Mouse (Mus musculus): Measurements from ENCODE around the gene Aloxe3. TPM values are rescaled to one million over a fixed set of nuclear protein-coding genes. Genes with fewer than 3 reads are reported as not detected.

The Aloxe3 gene
- total and polyA plus RNA-seq, 2 experiments from 2014 or later, result 10.0 to 14.9 TPM

DNA sequence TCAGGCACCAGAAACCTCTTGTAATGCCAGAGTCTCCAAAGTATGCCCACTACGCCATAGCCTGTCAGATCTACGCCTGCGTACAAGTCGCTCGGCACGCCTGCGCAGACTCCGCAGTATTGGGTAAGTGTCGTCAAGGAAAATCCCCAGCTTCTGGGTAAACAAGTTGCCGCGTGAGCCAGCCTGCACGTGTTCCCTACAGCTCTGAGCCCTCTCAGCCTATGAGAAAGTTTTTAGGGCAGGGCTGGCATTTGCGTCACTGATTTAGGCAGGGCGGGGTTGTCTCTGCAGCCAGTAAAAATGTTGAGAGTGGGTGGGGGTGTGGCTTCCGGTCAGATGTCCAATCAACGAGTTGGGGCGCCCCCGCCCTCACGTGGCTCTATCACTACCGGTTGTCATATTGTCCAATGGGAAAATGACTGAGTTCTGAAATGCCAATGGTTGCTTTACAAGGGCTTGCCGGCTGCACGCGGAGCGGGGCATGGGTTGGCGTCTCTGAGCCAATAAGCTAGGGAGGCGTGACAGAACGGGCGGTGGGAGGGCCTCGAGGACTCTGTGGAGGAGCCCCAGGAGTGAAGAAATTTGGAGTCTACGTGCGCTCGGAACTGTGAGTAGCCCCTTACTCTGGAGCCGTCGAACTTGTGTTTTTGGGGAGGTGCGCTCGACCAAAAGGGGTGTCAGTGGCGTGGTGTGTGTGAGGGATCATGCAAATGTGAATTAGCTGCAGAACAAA, 30.8 kb upstream of the Aloxe3 start, which contains the start of gene Per1:
Gene Per1, plus strand, starts transcription at position 521 of the 733 bp plus-strand sequence.
- WGBS, result 2% methylated on average over 37 of the region's 37 CpGs
- H3K4me3 ChIP-seq (ENCODE audit: low read depth, low read length), result peak within 1 kb of the TSS; percentile 42
- no peak; the same call in 1 of the 2 replicates for TF ChIP-seq CTCF (IDR thresholded peaks at IDR 0.05; ENCODE audit: low read depth)
- peak; percentile 95 for ATAC-seq
- peak within 1 kb of the TSS; percentile 87 for H3K4me2 ChIP-seq (ENCODE audit: low read depth)
- H3K27ac ChIP-seq (ENCODE audit: low read depth, low read length), result peak within 1 kb of the TSS; percentile 90
- no peaks in the 10 kb centered on the region for H3K9me3 ChIP-seq (ENCODE audit: low read length)
- H3K9ac ChIP-seq, result peak within 1 kb of the TSS; percentile 69
- no peaks in the 10 kb centered on the region for H3K27me3 ChIP-seq (ENCODE audit: insufficient read depth, low read length)
- peaks cover 32% of the 10 kb centered on the region for H3K4me1 ChIP-seq (ENCODE audit: insufficient read depth)
- peak; percentile 99 for DNase-seq
- H3K36me3 ChIP-seq (ENCODE audit: insufficient read depth), result peaks cover 19% of the 10 kb centered on the region

DNA sequence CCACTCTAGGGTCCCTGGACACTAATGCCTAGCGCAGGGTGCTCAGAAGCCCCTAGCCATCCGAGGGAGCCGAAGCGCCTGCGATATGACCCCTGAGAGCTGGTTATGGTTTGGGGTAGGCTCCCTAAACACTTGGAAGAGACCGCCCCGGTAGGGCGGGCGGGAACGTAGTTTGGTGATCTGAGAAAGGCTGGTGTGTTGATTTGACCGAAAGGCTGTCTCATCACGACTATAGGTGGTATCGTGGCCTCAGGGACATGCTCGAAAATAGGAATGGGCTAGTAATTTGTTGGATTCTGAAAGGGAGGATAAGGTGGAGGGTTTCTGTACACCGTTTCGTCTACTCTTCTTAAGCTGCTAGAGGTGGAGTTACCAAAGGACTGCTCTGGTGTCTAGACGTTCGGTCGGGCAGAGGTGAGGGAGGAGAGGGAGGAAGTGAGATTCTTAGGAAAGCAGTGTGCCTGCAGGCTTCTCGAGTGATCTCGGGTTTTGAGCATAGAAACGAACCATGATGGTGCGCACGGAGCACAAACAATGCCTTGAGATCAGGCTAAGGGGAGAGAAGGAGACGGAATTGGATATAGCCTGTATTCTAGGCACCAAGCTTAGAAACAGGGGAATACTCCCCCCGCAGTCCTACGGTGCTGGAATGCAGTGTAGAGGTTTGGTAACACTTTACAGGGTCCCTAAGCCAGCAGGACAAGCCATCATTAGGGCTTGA, 30.0 kb upstream of the Aloxe3 start:
- 1% methylated on average over 27 of the region's 27 CpGs for WGBS
- H3K27ac ChIP-seq (ENCODE audit: low read depth, low read length), result peak overlapping the region; percentile 88
- DNase-seq, result no peak
- TF ChIP-seq CTCF (IDR thresholded peaks at IDR 0.05; ENCODE audit: low read depth), result no peak
- H3K36me3 ChIP-seq (ENCODE audit: insufficient read depth), result peaks cover 21% of the 10 kb centered on the region
- ATAC-seq, result no peak
- H3K9me3 ChIP-seq (ENCODE audit: low read length), result no peaks in the 10 kb centered on the region
- peak overlapping the region; percentile 69 for H3K9ac ChIP-seq
- H3K4me3 ChIP-seq (ENCODE audit: low read depth, low read length), result peak overlapping the region; percentile 42
- H3K27me3 ChIP-seq (ENCODE audit: insufficient read depth, low read length), result no peaks in the 10 kb centered on the region
- peaks cover 27% of the 10 kb centered on the region for H3K4me1 ChIP-seq (ENCODE audit: insufficient read depth)
- peak overlapping the region; percentile 87 for H3K4me2 ChIP-seq (ENCODE audit: low read depth)

DNA sequence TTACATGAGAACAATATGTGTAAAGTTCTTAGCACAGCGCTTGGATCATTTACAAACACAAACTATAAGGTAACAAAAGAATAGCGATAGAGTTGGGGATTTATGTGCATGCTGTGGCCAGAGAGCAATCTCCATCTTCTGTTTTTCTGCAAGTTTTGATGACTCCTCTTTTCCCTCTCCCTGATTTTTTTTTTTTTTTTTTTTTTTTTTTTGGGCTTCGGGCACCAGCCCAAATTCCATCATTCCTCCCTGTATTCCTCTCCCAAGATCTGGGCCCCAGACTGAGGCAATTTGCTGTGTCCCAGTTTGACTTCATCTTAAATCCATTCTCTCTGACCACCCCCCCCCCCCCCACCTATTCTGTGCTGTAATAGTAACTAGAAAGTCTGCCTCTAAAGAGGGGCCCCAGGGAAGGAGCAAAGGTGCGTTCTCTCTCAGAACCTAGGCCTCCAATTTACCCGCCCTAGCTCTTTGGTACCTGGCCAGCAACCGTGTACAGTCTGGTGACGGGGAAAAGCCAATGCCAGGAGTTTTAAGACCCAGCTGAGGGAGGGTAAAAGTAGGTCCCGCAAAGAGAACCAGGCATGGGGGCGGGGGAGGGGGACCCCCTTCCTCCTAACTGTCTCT, 29.2 kb upstream of the Aloxe3 start:
- DNase-seq (no peak), ATAC-seq (no peak)
- Histone ChIP-seq H3K27ac (ENCODE audit: low read depth, low read length) (peak overlapping the region; percentile 88), H3K4me3 (ENCODE audit: low read depth, low read length) (peak overlapping the region; percentile 42), H3K27me3 (ENCODE audit: insufficient read depth, low read length) (no peaks in the 10 kb centered on the region), H3K36me3 (ENCODE audit: insufficient read depth) (peaks cover 20% of the 10 kb centered on the region), H3K4me2 (ENCODE audit: low read depth) (peak overlapping the region; percentile 87), H3K4me1 (ENCODE audit: insufficient read depth) (peaks cover 27% of the 10 kb centered on the region), H3K9me3 (ENCODE audit: low read length) (no peaks in the 10 kb centered on the region), H3K9ac (peak overlapping the region; percentile 69)
- TF ChIP-seq CTCF (IDR thresholded peaks at IDR 0.05; ENCODE audit: low read depth), result no peak
- 10% methylated on average over 9 of the region's 9 CpGs for WGBS

DNA sequence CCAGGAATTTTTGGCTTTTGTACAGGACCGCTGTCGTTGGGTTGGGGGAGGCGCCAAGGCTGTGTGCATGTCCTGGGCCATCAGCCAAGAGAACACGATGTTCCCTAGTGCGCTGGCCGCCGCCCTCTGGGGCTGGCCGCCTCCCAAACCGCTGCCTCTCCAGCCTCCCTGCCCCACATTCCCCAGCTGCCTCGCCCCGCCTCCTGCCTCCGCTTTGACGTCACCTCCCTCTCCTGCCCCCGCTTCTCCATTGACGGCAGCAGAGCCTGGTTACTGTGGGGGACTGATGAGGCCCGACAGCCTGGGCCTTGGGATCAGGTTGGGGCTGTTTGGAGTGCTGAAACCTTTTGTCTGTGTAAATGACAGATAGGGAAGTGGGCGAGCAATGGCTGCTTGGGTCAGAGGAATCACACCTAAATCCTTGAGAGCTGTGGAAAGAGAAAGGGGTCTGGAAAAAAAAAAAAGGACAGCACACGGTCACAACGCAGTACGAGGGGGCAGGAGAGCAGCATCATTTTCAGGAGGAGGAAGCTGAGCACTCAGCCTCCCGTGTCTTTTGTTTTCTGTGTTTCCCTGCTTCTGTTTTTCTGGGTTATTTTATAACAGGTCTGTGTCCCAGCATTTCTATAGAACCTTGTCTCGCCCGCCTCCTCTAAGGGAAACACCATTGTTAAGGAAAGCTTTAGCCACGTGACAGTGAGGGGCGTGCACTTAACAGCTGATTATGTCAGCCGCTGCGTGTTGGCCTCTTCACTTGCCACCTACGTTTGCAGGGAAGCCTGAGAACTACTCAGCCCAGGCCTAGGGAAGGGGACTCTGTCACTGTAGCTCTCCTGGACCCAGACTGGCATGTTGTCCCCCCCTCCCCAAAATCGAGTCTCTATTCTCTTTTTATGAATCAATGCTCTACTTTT, 28.5 kb upstream of the Aloxe3 start:
- no peaks in the 10 kb centered on the region for H3K27me3 ChIP-seq (ENCODE audit: insufficient read depth, low read length)
- H3K27ac ChIP-seq (ENCODE audit: low read depth, low read length), result peak overlapping the region; percentile 88
- WGBS, result 2% methylated on average over 29 of the region's 29 CpGs
- DNase-seq (peak; percentile 86), ATAC-seq (no peak)
- peak overlapping the region; percentile 69 for H3K9ac ChIP-seq
- TF ChIP-seq CTCF (IDR thresholded peaks at IDR 0.05; ENCODE audit: low read depth), result no peak
- peak overlapping the region; percentile 87 for H3K4me2 ChIP-seq (ENCODE audit: low read depth)
- H3K4me3 ChIP-seq (ENCODE audit: low read depth, low read length), result peak overlapping the region; percentile 33
- peaks cover 27% of the 10 kb centered on the region for H3K4me1 ChIP-seq (ENCODE audit: insufficient read depth)
- H3K36me3 ChIP-seq (ENCODE audit: insufficient read depth), result peaks cover 21% of the 10 kb centered on the region
- H3K9me3 ChIP-seq (ENCODE audit: low read length), result no peaks in the 10 kb centered on the region

DNA sequence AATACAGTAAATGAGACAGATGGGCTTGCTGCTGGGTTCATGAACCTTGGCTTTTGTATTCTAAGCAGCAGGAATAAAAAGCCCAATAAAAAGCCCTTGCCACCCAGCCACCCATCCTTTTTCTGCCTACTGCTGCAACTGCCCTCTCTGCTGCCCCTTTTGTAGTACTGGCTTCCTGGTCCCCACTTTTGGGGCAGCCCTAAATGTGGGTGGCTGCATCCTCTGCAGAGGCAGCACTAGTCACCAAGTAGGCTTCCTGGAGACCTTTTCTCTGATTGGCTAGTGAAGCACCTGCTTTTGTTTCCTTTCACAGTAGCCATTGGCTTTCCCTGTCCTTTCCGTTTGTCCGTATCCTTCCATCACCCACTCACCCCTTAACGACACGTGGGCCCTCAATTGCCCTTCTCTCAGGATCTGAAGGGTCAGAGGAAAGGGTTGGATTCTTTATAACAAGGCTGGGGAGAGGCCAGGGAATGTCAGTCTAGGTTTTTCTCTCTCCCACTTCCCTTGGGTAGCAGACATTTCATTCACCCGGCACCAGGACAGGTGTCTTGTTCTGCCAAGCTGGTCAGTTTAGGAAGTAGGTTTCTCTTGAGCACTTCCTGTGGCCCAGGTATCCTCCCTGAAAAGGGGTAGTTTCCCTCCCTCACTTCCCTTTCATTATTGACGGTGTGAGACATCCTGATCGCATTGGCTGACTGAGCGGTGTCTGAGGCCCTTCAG, 27.5 kb upstream of the Aloxe3 start:
- Histone ChIP-seq H3K4me1 (ENCODE audit: insufficient read depth) (peaks cover 27% of the 10 kb centered on the region), H3K27ac (ENCODE audit: low read depth, low read length) (peak overlapping the region; percentile 88), H3K4me3 (ENCODE audit: low read depth, low read length) (peak overlapping the region; percentile 58), H3K27me3 (ENCODE audit: insufficient read depth, low read length) (no peaks in the 10 kb centered on the region), H3K36me3 (ENCODE audit: insufficient read depth) (peaks cover 27% of the 10 kb centered on the region), H3K4me2 (ENCODE audit: low read depth) (peak overlapping the region; percentile 87), H3K9ac (peak overlapping the region; percentile 69; the same call in 1 of the 2 replicates), H3K9me3 (ENCODE audit: low read length) (no peaks in the 10 kb centered on the region)
- TF ChIP-seq CTCF (IDR thresholded peaks at IDR 0.05; ENCODE audit: low read depth), result no peak
- WGBS, result 17% methylated on average over 8 of the region's 8 CpGs
- DNase-seq, result no peak
- ATAC-seq, result no peak

DNA sequence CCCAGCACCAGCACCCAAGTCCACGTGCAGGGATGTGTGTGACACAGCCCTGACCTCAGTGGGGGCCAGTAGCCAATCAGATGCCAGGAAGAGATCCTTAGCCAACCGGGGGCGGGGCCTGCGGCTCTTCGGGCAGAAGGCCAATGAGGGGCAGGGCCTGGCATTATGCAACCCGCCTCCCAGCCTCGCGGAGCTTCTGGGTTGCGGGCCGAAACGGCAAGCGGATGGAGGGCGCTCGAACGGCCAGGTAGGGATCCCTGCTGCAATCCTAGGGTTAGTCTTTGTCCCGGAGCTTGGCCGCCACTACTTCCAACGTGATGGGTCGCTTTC, 27.0 kb upstream of the Aloxe3 start:
- DNase-seq (peak; percentile 91), ATAC-seq (no peak)
- Histone ChIP-seq H3K9me3 (ENCODE audit: low read length) (no peaks in the 10 kb centered on the region), H3K36me3 (ENCODE audit: insufficient read depth) (peaks cover 32% of the 10 kb centered on the region), H3K4me1 (ENCODE audit: insufficient read depth) (peaks cover 27% of the 10 kb centered on the region), H3K4me3 (ENCODE audit: low read depth, low read length) (peak overlapping the region; percentile 58), H3K27me3 (ENCODE audit: insufficient read depth, low read length) (no peaks in the 10 kb centered on the region), H3K9ac (peak overlapping the region; percentile 69), H3K4me2 (ENCODE audit: low read depth) (peak overlapping the region; percentile 87), H3K27ac (ENCODE audit: low read depth, low read length) (peak overlapping the region; percentile 88)
- 2% methylated on average over 19 of the region's 19 CpGs for WGBS
- no peak for TF ChIP-seq CTCF (IDR thresholded peaks at IDR 0.05; ENCODE audit: low read depth)

Measured in forebrain, postnatal 0 days (tissue).